Mouse (Mus musculus) neutrophil, adult 5-6 weeks (primary cell): ENCODE data around the gene Med13l. TPM values are rescaled to one million over a fixed set of nuclear protein-coding genes. Genes with fewer than 3 reads are reported as not detected.

Experiments
- ATAC-seq: fragments of 151-379, 151-347 bp; 2 replicates; pipeline ENCODE4 v1.8.0; 2017; ENCODE audit warnings: mild to moderate bottlenecking, moderate TSS enrichment; ENCODE audit not compliant: insufficient number of reproducible peaks, poor library complexity, low FRiP score, severe bottlenecking; ENCODE audit errors: extremely low read depth
- total RNA-seq: library from RNA; stranded (forward); fragments of 200-1000 nt; gene quantifications from 2 replicates; pipeline ENCODE4 v1.2.3, GENCODE M21; 2017

The Med13l gene
- total RNA-seq, 1 experiment from 2014 or later, result 91.4 TPM

GRCm38 (mm10) chr5:118801592-118801991 lies 241.1 kb downstream of the Med13l start:
- no peak for ATAC-seq

DNA sequence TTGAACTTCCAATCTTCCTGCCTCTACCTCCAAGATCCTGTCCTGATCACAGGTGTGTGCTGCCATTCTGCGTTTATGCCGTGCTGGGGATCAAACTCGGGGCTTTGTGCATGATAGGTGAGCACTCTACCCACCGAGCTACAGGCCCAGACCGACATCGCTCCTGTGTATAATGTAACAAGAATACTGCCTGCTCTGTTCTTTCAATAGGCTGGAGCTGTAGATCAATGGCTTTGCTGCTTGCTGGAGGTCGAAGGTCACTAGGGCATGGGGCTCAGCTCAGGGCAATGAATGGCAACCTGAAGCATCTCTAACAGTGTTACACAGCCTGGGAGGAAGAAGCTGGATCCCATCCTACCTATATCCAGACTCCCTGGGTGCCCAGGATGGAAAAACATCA lies 241.6 kb downstream of the Med13l start:
- no peak for ATAC-seq

- no peak for ATAC-seq
These were observed 248.5 kb downstream of the Med13l start for GRCm38 (mm10) chr5:118808946-118809345.

DNA sequence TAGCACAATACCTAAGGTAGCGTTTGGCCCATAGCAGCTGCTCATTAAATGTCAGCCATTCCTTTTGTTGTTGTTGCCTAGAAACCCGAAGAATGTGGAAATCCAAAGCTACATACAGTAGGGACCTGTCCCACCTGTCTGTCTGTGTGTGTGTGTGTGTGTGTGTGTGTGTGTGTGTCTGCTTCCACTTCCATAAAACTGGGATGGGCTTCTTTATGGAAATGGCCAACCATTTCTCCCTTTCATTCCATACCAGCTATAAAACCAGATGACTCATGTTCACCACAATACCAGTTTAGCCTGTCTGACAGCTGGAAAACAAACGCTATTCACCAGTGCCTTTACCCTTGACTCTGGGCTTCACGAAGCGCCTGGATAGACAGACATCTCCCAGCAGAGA lies 249.1 kb downstream of the Med13l start:
- ATAC-seq, result no peak

DNA sequence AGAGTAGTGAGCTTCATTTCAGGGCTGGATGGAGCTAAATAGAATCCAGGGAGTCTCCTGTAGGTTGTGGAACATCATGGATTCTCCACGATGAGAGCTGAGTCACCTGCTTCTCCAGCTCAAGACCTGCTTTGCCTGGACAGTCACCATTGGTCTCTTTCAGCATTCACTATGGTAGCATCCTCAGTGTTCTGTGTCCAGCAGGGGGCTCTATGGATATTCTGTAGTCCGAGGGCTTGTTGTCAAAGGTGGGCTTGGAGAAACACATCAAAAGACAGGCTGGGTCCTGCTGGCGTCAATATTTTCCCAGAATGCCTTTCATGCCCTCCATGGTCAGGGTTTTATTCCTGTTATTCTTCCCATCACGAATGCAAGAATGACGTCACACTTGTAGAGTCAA lies 251.2 kb downstream of the Med13l start:
- ATAC-seq, result no peak

- no peak for ATAC-seq
These were observed 251.9 kb downstream of the Med13l start for GRCm38 (mm10) chr5:118812421-118812820.

- ATAC-seq, result no peak
These were observed 252.5 kb downstream of the Med13l start for GRCm38 (mm10) chr5:118812947-118813401.

DNA sequence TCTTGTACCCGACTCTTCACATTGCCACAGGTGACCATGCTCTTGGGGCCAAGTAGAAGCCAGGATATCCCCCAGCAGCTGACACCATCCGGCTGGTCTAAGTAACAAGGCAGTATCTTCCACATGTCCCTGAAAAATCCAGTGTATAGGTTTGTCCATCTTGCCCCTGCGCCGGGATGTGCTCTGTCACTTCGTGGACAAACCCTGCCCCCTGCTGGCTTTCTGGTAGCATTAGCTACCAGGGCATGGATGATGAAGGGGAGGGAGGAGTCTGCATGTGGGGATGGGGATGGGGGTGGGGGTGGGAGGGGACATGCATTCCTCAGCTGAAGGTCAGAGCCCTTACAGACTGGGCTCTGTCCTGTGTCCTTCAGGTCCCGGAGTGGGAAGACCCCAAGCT lies 253.6 kb downstream of the Med13l start:
- ATAC-seq, result no peak
